Mouse (Mus musculus): ENCODE measurements around the gene Ehd2. TPM values are rescaled to one million over a fixed set of nuclear protein-coding genes. Genes with fewer than 3 reads are reported as not detected.

Gene Ehd2
- 10 to 100 TPM in 1 of 4 experiments, 1 to 10 TPM in 3; 6.3 to 10.3 (median 8.7) TPM for total RNA-seq (2022)

- no peak for DNase-seq (ENCODE audit: low spot score in 2 of 2)
These were observed at the start of gene Ehd2 for GRCm38 (mm10) chr7:15967312-15967711. Gene Ehd2, minus strand, starts transcription at chr7:15967567.

- no peak for DNase-seq (ENCODE audit: low spot score in 2 of 2)
These were observed 48.0 kb upstream of the Ehd2 start for GRCm38 (mm10) chr7:16015384-16015783.

GRCm38 (mm10) chr7:16014521-16015175, 47.3 kb upstream of the Ehd2 start:
- no peak for DNase-seq (ENCODE audit: low spot score in 2 of 2)

- DNase-seq (ENCODE audit: low spot score in 2 of 2) = no peak
These were observed 46.4 kb upstream of the Ehd2 start for GRCm38 (mm10) chr7:16013722-16014275.

- DNase-seq (ENCODE audit: low spot score in 2 of 2) = no peak
These were observed 45.4 kb upstream of the Ehd2 start for GRCm38 (mm10) chr7:16012576-16013263.

GRCm38 (mm10) chr7:16011418-16012085, 44.2 kb upstream of the Ehd2 start:
- DNase-seq (ENCODE audit: low spot score in 2 of 2) = no peak

GRCm38 (mm10) chr7:16010649-16011048, 43.3 kb upstream of the Ehd2 start:
- no peak for DNase-seq (ENCODE audit: low spot score in 2 of 2)

GRCm38 (mm10) chr7:16009636-16010035, 42.3 kb upstream of the Ehd2 start:
- no peak for DNase-seq (ENCODE audit: low spot score in 2 of 2)

GRCm38 (mm10) chr7:16005020-16005419, 37.7 kb upstream of the Ehd2 start:
- no peak for DNase-seq (ENCODE audit: low spot score in 2 of 2)

- no peak for DNase-seq (ENCODE audit: low spot score in 2 of 2)
These were observed 37.0 kb upstream of the Ehd2 start for GRCm38 (mm10) chr7:16004177-16004856.

- no peak for DNase-seq (ENCODE audit: low spot score in 2 of 2)
These were observed 35.7 kb upstream of the Ehd2 start for GRCm38 (mm10) chr7:16003032-16003431.

- peak; percentile 59 to 60 for DNase-seq (ENCODE audit: low spot score in 2 of 2)
These were observed 34.8 kb upstream of the Ehd2 start for GRCm38 (mm10) chr7:16002171-16002570.

- no peak for DNase-seq (ENCODE audit: low spot score in 2 of 2)
These were observed 34.3 kb upstream of the Ehd2 start for GRCm38 (mm10) chr7:16001691-16002090.

- DNase-seq (ENCODE audit: low spot score in 2 of 2) = no peak
These were observed 26.4 kb upstream of the Ehd2 start for GRCm38 (mm10) chr7:15993789-15994188.

GRCm38 (mm10) chr7:15993152-15993551, 25.8 kb upstream of the Ehd2 start:
- DNase-seq (ENCODE audit: low spot score in 2 of 2) = no peak

- DNase-seq (ENCODE audit: low spot score in 2 of 2) = no peak
These were observed 24.4 kb upstream of the Ehd2 start for GRCm38 (mm10) chr7:15991764-15992163.

- DNase-seq (ENCODE audit: low spot score in 2 of 2) = no peak
These were observed 20.4 kb upstream of the Ehd2 start for GRCm38 (mm10) chr7:15987661-15988356.

GRCm38 (mm10) chr7:15982729-15983407, 15.5 kb upstream of the Ehd2 start:
- no peak for DNase-seq (ENCODE audit: low spot score in 2 of 2)

- no peak for DNase-seq (ENCODE audit: low spot score in 2 of 2)
These were observed 14.2 kb upstream of the Ehd2 start for GRCm38 (mm10) chr7:15981538-15981937.

- peak in 1 of 2 experiments; percentile 70 for DNase-seq (ENCODE audit: low spot score in 2 of 2)
These were observed 12.9 kb upstream of the Ehd2 start for GRCm38 (mm10) chr7:15980246-15980645.
